Mouse (Mus musculus) adrenal gland, adult 2 months (tissue): ENCODE results near the gene Strap. TPM values are rescaled to one million over a fixed set of nuclear protein-coding genes. Genes with fewer than 3 reads are reported as not detected.
A peak's percentile ranks its signal among the peaks of the same experiment; 100 is the strongest.

ENCODE experiments used
- DNase-seq: peaks from one replicate; pipeline ENCODE4 v3.0.0; 2021
- polyA plus RNA-seq: library from polyadenylated mRNA; depleted of rRNA; stranded (reverse); fragments of >200 nt; gene quantifications from 2 replicates; pipeline ENCODE4 v1.2.3, GENCODE M21; 2012
- total RNA-seq, 2 experiments: library from RNA; stranded (reverse); gene quantifications; 2 replicates each; pipeline ENCODE4 v1.2.3; 2021

Gene Strap
- total and polyA plus RNA-seq, 3 experiments = 79.6 to 143 (median 110) TPM

GRCm38 (mm10) chr6:137722220-137722931, 12.5 kb upstream of the Strap start:
- no peak for DNase-seq

DNA sequence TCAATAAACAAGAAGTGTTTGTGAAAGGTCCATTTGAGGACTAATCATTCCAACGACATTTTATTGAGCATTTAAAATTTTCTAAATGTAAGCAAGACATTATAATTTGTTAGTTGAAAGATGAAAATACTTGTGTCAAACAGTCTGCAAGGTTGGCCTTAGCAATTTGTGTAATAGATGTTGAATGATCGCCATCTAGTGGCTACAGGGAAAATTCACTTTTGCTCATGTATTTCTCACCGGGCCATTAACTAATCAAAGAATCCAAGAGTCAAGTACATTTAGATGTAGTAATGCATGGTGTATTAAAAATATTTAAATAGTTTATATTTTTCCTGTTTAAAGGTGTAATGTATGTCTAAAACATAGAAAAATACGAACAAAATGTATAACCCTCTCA, 11.0 kb upstream of the Strap start:
- DNase-seq = no peak

- DNase-seq = no peak
Measured at GRCm38 (mm10) chr6:137734460-137734845, 425 bp upstream of the Strap start.

- no peak for DNase-seq
Measured at GRCm38 (mm10) chr6:137735671-137736238, 877 bp downstream of the Strap start.

GRCm38 (mm10) chr6:137740972-137741371, 6.1 kb downstream of the Strap start:
- no peak for DNase-seq

GRCm38 (mm10) chr6:137744700-137745099, 9.8 kb downstream of the Strap start:
- no peak for DNase-seq

DNA sequence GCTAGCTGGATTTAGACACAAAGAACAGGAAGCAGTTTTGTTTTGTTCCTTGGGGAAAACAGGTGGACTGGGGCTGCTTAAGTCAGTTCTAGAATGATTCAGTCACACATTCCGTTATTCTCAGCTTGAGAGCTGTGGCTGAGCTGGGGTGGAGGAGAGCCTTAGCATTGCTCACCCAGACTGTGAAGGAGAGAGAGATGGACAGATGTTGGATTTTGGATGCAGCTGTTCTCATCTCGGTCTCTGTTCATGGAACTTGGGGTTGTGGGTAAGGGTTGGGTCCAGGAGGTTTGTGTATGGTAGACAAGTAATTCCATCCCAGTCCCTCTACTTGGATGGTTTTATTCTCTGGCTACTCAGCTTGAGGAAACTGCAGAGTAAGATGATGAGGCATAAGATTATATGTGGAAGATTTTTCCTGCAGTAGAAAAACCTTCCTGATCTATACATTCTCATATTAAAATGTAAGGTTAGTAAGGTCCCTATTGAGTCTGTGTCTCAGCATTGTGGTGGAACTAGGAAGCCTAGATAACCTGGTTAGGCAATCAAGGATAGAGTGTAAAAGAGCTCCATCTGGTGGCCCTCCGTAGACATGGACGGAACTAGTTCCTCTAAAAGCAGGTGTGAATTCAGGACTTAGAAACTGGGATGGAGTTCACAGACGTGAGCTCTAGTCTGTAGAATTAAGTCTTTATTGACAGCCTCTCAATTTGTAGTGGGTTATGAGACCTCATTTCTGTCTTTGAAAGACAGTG, 12.5 kb downstream of the Strap start:
- no peak for DNase-seq

GRCm38 (mm10) chr6:137751551-137752274, 16.8 kb downstream of the Strap start:
- no peak for DNase-seq

- DNase-seq = no peak
Measured at GRCm38 (mm10) chr6:137752275-137752655, 17.4 kb downstream of the Strap start.

- peak; percentile 90 for DNase-seq
Measured at GRCm38 (mm10) chr6:137754056-137754856, 19.4 kb downstream of the Strap start, which contains the start of gene Dera. Gene Dera (plus strand): TSS chr6:137754546.

GRCm38 (mm10) chr6:137754857-137755232, 20.0 kb downstream of the Strap start:
- no peak for DNase-seq

DNA sequence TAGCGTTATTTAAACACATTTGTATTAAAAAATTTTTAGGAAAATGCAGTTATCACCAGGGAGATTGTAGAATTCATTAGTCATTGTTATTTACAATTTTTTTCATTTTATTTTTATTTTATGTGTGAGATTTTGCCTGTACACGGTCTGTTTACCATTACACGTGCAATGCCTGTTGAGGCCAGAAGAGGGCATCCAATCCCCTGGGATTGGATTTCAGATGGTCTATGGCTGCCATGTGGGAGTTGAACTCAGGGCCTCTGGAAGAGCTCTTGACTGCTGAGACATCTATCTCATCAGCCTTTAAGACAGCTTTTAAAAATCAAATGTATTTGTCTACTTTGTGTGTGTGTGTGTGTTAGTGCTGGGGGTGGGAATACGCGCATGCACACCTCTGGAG, 21.4 kb downstream of the Strap start:
- DNase-seq = no peak

- no peak for DNase-seq
Measured at GRCm38 (mm10) chr6:137757891-137758290, 23.0 kb downstream of the Strap start.

GRCm38 (mm10) chr6:137759681-137760080, 24.8 kb downstream of the Strap start:
- no peak for DNase-seq

DNA sequence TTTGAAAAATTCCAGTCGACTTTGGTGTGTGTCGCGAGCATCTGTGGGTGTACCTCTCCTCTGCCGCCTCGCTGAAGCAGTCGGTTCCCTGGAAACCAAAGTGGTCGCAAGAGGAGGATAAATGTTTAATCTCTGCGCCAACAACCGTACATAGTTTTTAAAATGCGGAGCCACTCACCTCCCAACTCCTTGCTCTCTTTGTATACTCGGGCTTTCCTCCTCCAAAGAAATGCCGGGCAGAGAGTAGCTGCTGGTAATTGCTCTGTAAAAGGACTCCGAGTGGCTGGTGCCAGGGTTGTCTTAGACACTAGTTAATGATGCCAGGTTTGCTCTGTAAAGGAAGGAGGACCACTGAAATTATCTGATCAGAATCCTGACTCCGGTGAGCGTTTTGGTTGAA, 26.1 kb downstream of the Strap start:
- no peak for DNase-seq

- no peak for DNase-seq
Measured at GRCm38 (mm10) chr6:137764572-137765210, 29.8 kb downstream of the Strap start.

DNA sequence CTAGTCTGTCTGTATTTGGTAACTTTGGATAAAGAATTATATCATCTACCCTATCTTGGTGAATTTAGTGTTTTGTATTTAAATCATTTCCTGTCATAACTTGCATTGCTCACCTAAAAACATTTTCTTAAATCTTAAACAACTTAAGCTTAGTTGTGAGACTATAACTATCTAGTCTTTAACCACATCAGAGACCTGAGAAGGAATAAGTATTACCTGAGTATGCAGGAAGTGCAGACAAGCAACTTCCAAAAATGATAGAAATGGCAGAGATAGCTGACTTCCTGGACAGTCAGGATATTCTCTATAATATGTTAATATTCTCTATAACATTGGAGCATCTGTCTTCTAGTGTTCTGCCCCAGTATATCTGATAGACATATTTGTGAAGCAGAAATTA, 31.3 kb downstream of the Strap start:
- DNase-seq = no peak

DNA sequence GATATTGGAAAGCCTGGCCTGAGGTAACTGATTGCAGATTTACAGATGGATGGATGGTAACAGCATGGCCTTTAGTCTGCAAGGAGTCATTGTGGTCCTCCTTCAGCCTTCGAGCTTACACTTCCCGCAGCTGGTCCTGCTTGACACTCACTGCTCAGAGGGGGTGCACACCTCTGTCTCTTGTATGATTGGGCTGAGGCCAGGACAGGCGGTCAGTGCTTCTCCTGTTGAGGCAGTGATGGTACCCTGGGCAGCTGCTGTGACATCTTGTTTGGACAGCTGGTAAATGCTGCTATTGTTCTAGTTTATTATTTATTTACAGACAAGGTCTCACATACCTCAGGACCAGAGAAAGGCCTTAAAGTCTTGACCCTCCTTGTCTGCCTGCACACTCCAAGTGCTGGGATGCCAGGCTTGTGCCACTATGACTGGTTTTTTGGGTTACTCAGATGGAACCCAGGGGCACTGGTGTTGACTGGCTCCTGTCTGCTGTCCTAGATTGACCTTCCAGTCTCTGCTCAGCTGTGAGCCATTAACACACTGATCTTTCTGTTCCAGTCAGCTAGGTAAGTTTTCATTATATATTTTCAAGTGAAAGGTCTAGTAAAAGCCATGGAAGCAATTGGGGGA, 36.9 kb downstream of the Strap start:
- no peak for DNase-seq

GRCm38 (mm10) chr6:137772918-137773636, 38.2 kb downstream of the Strap start:
- no peak for DNase-seq

DNA sequence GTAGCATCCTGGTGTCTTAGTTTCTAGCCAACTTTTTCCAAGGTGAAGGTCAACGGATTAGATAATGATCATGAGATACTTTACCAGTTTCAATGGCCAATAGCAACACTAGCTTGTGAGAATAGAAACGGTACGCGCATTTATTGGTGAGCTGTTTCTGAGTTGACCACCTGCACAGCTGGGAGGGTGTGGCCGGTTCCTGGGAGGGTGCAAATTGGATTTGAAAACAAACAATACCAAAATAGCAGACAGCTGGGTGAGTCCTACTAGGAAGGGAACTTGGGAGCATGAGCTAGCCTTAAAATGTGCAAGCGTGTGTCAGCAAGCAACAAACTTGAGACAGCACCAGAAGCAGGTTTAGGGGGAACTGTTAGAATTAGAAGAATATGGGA, 38.8 kb downstream of the Strap start:
- DNase-seq = no peak
